Mouse (Mus musculus): Measurements from ENCODE around the gene Tep1. TPM values are rescaled to one million over a fixed set of nuclear protein-coding genes. Genes with fewer than 3 reads are reported as not detected.

Tep1 gene
- polyA plus RNA-seq, 1 experiment from 2014 or later, result 5.7 TPM

DNA sequence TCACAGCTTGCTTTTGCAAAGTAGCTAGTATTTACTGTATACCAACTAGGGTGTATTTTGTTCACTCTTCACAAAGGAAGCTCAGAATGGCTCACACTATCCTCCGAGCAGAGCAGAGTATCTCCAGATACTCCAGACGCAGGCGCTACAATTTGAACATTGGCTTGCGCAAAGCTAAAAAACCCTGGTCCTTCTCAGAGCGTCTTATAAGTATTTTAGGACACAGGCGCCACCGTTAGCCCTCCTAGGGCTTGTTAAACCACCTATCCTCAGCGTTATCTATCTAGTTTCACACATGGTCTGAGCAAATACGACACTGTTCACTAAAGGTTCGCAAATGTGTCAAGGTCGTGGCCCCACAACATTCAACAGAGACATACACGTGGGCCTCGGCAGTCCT is 65.7 kb downstream of the Tep1 start:
- no peak overlapping the region for H3K27ac ChIP-seq
- ATAC-seq (ENCODE audit: insufficient number of reproducible peaks, insufficient read depth, low FRiP score, low TSS enrichment), result no peak
- no peak overlapping the region for H3K9ac ChIP-seq
- H3K4me2 ChIP-seq (replicated peaks), result no peak overlapping the region
- WGBS, result 71% methylated on average over 13 of the region's 13 CpGs
- no peak overlapping the region for H3K4me3 ChIP-seq
- H3K27me3 ChIP-seq, result no peaks in the 10 kb centered on the region
- H3K4me1 ChIP-seq, result no peaks in the 10 kb centered on the region; the same call in 1 of the 2 replicates
- no peaks in the 10 kb centered on the region for H3K9me3 ChIP-seq
- H3K36me3 ChIP-seq, result no peaks in the 10 kb centered on the region

DNA sequence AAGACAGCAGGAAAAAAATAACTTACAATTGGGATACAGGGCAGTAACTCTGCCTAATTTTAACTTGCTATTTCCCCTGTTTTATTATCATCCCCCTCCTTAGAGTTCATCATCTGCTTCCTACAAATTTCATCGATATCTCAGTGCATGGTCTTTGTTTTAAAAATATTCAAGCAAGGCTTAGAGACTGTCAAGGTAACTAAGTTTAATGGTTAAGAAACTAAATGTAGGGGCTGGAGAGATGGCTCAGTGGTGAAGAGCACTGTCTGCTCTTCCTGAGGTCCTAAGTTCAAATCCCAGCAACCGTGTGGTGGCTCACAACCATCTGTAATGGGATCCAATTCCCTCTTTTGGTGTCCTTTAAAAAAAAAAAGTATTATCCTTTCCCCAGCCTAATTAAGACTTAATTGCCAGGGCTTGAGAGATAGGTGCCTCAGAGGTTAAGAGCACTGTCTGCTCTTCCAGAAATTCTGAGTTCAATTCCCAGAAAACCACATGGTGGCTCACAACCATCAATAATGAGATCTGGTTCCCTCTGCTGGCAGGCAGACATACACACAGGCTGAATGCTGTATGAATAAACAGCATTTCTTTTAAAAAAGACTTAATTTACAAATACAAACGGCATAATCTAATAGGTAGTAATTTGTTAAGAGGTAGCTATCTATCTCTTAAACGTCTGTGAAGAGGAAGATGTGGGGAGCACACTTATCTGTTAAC is 67.4 kb downstream of the Tep1 start:
- Histone ChIP-seq H3K27ac (no peak overlapping the region), H3K4me2 (replicated peaks) (no peak overlapping the region), H3K4me1 (no peaks in the 10 kb centered on the region), H3K4me3 (no peak overlapping the region), H3K27me3 (no peaks in the 10 kb centered on the region), H3K36me3 (no peaks in the 10 kb centered on the region), H3K9me3 (no peaks in the 10 kb centered on the region), H3K9ac (no peak overlapping the region)
- WGBS, result 60% methylated on average over 4 of the region's 4 CpGs
- ATAC-seq (ENCODE audit: insufficient number of reproducible peaks, insufficient read depth, low FRiP score, low TSS enrichment), result no peak

DNA sequence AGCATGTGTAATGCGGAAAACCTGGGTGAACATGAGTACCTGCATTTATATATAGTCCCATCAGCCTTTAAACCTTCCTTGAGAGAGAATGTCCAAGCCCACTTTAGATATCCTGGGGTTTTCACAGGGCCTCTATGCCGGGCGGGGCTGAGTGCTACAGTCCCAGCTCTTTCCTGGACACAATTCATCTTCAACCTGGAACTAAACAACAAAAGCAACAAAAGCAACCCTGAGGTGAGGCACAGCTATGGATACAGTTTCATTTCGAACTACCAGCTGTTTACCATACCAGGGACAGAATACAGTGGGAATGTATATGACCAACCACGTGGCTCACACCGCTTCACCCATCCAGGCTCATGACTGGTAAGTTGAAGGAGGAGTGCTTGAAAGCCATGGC is 67.9 kb downstream of the Tep1 start:
- Histone ChIP-seq H3K4me2 (replicated peaks) (no peak overlapping the region), H3K36me3 (no peaks in the 10 kb centered on the region), H3K4me3 (no peak overlapping the region), H3K9me3 (no peaks in the 10 kb centered on the region), H3K27me3 (no peaks in the 10 kb centered on the region), H3K27ac (no peak overlapping the region), H3K9ac (no peak overlapping the region), H3K4me1 (no peaks in the 10 kb centered on the region)
- ATAC-seq (ENCODE audit: insufficient number of reproducible peaks, insufficient read depth, low FRiP score, low TSS enrichment), result no peak
- 83% methylated on average over 6 of the region's 6 CpGs for WGBS

DNA sequence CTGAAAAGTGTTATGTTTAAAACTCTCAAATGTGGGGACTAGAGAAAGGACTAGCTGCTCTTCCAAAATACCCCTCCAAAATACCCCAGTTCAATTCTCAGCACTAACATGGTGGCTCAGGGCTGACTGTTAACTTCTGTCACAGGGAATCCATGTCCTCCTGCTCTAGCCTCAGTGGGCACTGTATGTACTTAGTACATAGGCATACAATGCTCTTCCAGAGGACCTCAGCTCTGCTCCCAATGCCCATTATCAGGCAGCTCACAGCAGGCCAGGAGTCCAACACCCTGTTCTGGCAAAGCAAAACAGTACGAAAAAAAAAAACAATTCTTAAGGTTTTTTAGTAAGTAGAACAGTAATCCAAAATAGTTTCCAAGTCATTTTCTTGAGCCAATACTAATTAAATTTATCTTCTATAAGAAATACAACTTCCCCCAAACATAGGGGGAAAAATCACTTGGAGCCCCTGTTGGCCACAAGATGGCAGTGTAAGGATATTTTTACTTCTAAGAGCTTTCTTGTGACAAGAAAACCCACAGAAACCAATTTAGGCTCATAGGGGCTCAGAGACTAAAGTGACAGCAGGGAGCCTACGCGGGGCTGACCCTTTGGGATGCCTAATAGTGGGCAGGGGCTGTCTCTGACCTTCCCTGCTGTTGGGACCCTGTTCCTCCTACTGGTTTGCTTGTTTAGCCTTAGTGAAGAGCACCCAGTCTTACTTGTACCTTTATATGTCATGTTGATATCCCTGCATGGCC is 70.7 kb downstream of the Tep1 start:
- Histone ChIP-seq H3K4me3 (no peak overlapping the region), H3K27ac (no peak overlapping the region), H3K4me1 (no peaks in the 10 kb centered on the region), H3K9me3 (no peaks in the 10 kb centered on the region), H3K4me2 (replicated peaks) (no peak overlapping the region), H3K9ac (no peak overlapping the region), H3K36me3 (no peaks in the 10 kb centered on the region), H3K27me3 (no peaks in the 10 kb centered on the region)
- no peak for ATAC-seq (ENCODE audit: insufficient number of reproducible peaks, insufficient read depth, low FRiP score, low TSS enrichment)
- 4% methylated on average over 3 of the region's 3 CpGs for WGBS

DNA sequence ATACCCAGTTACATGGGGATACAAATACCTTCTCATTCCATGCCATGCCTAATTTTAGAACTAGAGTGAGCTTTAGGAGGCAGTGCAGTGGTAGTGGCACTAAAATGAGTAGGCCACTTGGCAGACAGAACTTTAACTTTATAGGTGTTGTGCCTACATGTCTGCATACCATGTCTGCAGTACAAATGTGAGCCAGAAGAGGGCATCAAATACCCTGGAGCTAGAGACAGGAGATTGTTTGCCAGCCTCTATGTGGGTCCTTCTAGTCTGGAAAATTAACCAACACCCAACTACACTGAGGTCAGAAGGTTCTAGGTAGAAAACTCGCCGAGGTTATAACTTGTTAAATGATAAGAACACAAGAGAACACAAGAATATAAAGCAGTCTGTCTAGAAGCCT is 71.8 kb downstream of the Tep1 start:
- Histone ChIP-seq H3K9ac (no peak overlapping the region), H3K4me1 (no peaks in the 10 kb centered on the region), H3K36me3 (no peaks in the 10 kb centered on the region), H3K27ac (no peak overlapping the region), H3K4me2 (replicated peaks) (no peak overlapping the region), H3K27me3 (no peaks in the 10 kb centered on the region), H3K9me3 (no peaks in the 10 kb centered on the region), H3K4me3 (no peak overlapping the region)
- no peak for ATAC-seq (ENCODE audit: insufficient number of reproducible peaks, insufficient read depth, low FRiP score, low TSS enrichment)
- WGBS, result 50% methylated on average over 2 of the region's 2 CpGs

DNA sequence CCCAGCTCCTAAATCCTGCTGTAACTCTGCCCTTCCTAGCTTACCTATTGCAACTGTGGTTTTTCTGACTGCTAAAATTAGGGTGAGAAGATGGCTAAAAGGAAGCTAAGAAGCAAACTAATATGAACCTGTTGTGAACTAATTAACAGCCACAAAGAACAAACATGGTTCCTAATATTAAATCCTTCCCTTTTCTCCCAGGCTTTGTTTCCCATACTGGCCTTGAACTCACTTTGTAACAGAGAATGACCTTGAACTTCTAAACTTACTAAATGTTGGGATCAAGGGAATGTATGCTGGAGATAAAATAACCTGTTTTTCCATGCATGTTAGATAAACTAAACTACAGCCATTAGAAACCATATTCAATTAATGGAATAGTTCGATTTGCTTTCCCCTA is 73.9 kb downstream of the Tep1 start:
- H3K27ac ChIP-seq, result no peak overlapping the region
- no peaks in the 10 kb centered on the region for H3K4me1 ChIP-seq
- no peak overlapping the region for H3K4me2 ChIP-seq (replicated peaks)
- H3K9ac ChIP-seq, result no peak overlapping the region
- no peaks in the 10 kb centered on the region for H3K9me3 ChIP-seq
- no peaks in the 10 kb centered on the region for H3K27me3 ChIP-seq
- no peaks in the 10 kb centered on the region for H3K36me3 ChIP-seq
- WGBS, result 86% methylated on average over 1 of the region's 1 CpGs
- ATAC-seq (ENCODE audit: insufficient number of reproducible peaks, insufficient read depth, low FRiP score, low TSS enrichment), result no peak
- no peak overlapping the region for H3K4me3 ChIP-seq

DNA sequence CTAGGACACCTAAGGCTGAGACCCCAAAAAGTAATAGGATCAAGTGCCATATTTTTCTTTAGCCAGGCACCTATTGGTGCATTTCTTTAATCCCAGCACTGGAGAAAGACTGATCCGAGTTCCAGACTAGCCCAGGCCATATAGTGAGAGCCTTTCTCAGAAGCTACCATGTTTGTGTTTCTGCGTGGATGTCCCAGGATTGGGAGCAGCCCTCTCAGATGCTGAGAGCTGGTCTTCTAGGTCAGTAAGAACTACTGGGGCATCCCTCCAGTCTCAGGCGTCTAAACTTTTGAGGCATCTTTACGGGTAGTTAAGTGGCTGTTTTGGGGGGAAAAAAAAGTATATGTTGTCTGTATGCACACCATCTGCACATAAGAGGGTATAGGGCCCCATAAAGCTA is 74.4 kb downstream of the Tep1 start:
- 83% methylated on average over 4 of the region's 4 CpGs for WGBS
- no peak overlapping the region for H3K4me2 ChIP-seq (replicated peaks)
- H3K9me3 ChIP-seq, result no peaks in the 10 kb centered on the region
- ATAC-seq (ENCODE audit: insufficient number of reproducible peaks, insufficient read depth, low FRiP score, low TSS enrichment), result no peak
- no peaks in the 10 kb centered on the region for H3K36me3 ChIP-seq
- no peak overlapping the region for H3K27ac ChIP-seq
- H3K4me3 ChIP-seq, result no peak overlapping the region
- no peaks in the 10 kb centered on the region for H3K4me1 ChIP-seq
- no peaks in the 10 kb centered on the region for H3K27me3 ChIP-seq
- no peak overlapping the region for H3K9ac ChIP-seq

DNA sequence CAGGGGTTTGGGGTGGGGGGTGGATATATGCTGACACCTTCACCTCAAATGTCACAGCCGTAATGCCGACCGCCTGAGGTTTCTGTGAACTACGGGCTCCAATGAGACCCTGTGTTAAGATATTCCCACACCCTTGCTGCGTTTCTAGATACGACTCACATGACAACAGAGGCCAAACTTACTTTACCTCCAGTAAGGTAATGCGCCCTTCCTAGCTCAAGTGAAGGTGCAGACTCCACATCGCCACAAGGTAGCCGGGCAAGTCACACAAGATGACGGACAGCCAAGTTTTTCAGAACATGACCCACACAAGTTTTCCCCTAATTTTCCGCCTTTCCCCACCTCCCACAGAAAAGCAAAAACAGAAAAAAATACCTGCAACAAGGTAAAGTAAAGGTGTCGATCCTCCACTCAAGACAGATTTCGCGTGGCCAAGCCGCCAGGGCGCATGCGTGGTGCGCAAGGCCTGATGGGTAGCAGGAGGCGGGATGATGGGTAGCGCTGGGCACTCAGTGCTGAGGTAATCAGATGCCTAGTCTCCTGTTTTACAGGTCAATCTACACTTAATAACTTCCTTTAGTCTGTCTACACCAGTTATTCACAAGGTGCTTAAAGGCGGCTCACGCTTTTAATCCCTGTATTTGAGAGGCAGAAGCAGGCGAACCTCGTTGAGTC is 75.0 kb downstream of the Tep1 start:
- no peaks in the 10 kb centered on the region for H3K4me1 ChIP-seq
- no peaks in the 10 kb centered on the region for H3K9me3 ChIP-seq
- no peak overlapping the region for H3K9ac ChIP-seq
- no peaks in the 10 kb centered on the region for H3K27me3 ChIP-seq
- H3K4me2 ChIP-seq (replicated peaks), result no peak overlapping the region
- no peak overlapping the region for H3K4me3 ChIP-seq
- 89% methylated on average over 24 of the region's 24 CpGs for WGBS
- H3K36me3 ChIP-seq, result no peaks in the 10 kb centered on the region
- no peak for ATAC-seq (ENCODE audit: insufficient number of reproducible peaks, insufficient read depth, low FRiP score, low TSS enrichment)
- no peak overlapping the region for H3K27ac ChIP-seq

DNA sequence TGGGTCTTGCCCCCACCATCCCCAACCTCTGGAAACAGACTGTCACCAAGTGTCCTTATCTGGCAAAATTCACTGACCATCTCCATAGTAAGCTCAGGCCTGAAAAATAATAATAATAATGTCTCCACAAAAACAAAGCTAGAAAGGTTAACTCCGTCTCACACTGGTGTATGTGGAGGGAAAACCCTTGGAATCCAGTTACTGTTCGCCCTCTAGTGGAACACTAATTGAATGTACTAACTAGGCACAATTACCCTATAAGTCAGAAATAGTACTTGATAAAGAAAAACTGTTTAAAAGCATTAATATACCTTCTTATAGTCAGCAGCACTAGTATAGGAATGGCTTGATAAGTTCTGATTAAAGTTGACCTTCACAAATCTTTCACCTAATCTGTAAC is 82.2 kb downstream of the Tep1 start:
- no peaks in the 10 kb centered on the region for H3K36me3 ChIP-seq
- no peaks in the 10 kb centered on the region for H3K27me3 ChIP-seq
- no peak for ATAC-seq (ENCODE audit: insufficient number of reproducible peaks, insufficient read depth, low FRiP score, low TSS enrichment)
- H3K4me3 ChIP-seq, result no peak overlapping the region
- no peak overlapping the region for H3K9ac ChIP-seq
- 9% methylated on average over 2 of the region's 2 CpGs for WGBS
- H3K4me1 ChIP-seq, result peaks cover 5% of the 10 kb centered on the region; the same call in 1 of the 2 replicates
- H3K4me2 ChIP-seq (replicated peaks), result no peak overlapping the region
- no peaks in the 10 kb centered on the region for H3K9me3 ChIP-seq
- H3K27ac ChIP-seq, result no peak overlapping the region

DNA sequence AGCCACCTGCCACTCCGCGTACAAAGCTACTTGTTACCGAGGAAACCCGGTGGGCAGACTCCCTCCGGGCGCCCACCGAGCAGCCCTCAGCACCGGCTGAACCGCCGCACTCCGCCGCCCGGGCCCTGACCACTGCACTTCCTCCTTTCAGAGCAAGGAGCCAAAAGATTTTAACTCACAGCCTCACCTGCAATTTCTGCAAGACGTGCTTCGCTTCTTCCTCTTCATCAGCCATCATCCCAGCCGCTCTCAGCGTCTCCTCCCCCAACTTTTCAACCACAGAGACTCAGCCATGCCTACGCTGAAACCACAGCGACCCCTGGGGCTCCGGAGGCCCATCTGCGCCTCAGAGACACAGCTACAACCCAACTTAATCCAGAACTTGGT is 85.1 kb downstream of the Tep1 start, which contains the start of gene Ttc5:
Gene Ttc5 (minus strand): TSS at position 269 of the 387 bp plus-strand sequence.
- ATAC-seq (ENCODE audit: insufficient number of reproducible peaks, insufficient read depth, low FRiP score, low TSS enrichment), result peak; percentile 75
- under 1% methylated on average over 21 of the region's 21 CpGs for WGBS
- no peaks in the 10 kb centered on the region for H3K9me3 ChIP-seq
- no peaks in the 10 kb centered on the region for H3K27me3 ChIP-seq
- H3K4me3 ChIP-seq, result peak within 1 kb of the TSS; percentile 77
- H3K27ac ChIP-seq, result no peak within 1 kb of the TSS
- H3K4me2 ChIP-seq (replicated peaks), result peak within 1 kb of the TSS; percentile 53
- H3K9ac ChIP-seq, result peak within 1 kb of the TSS; percentile 78
- H3K4me1 ChIP-seq, result peaks cover 5% of the 10 kb centered on the region; the same call in 1 of the 2 replicates
- peaks cover 15% of the 10 kb centered on the region for H3K36me3 ChIP-seq

DNA sequence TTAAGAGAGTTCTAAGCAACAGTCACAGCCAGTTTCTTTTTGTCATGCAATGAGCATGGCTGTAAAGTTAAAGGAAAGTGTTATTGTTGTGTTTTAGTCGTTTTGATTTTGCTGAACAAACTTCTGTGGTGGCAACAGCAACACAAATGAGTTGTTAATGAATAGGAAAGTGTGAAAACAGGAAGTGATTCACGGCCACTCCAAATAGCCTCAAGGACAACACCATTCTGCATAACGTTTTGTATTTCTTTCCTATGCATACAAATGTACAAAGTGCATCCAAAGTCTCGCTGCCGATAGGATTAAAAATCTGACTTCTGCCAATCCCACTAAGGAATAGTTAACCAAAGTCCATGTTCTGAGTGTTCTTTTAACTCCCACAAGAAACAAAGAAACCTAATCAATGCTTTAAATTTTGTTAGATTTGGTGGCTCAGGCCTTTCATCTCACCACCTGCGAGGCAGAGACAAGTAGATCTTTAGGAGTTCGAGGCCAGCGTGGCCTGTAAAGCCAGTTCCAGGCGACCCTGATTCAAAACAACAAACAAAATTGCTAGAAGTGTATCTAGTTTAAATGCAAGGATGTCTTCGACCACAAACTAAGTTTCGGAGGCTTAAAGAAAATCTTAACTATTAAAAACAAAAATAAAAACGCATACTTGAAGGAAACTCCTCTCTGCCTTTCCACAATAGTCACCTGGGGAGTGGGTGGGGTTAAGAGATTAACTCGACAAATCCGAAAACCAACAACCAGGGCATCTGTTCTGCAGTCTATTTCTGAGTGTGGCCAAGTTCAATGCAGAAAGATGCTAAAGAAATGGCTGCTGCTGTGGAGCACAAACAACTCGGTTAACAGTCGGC is 85.7 kb downstream of the Tep1 start:
- WGBS, result 30% methylated on average over 16 of the region's 16 CpGs
- H3K27me3 ChIP-seq, result no peaks in the 10 kb centered on the region
- no peak for ATAC-seq (ENCODE audit: insufficient number of reproducible peaks, insufficient read depth, low FRiP score, low TSS enrichment)
- peak overlapping the region; percentile 77 for H3K4me3 ChIP-seq
- peaks cover 5% of the 10 kb centered on the region; the same call in 1 of the 2 replicates for H3K4me1 ChIP-seq
- no peak overlapping the region for H3K27ac ChIP-seq
- peak overlapping the region; percentile 53 for H3K4me2 ChIP-seq (replicated peaks)
- peaks cover 15% of the 10 kb centered on the region for H3K36me3 ChIP-seq
- H3K9me3 ChIP-seq, result no peaks in the 10 kb centered on the region
- H3K9ac ChIP-seq, result peak overlapping the region; percentile 78
